Mouse (Mus musculus): ENCODE measurements around the gene Spata20.
A peak's percentile ranks its signal among the peaks of the same experiment; 100 is the strongest.

The Spata20 gene

GRCm38 (mm10) chr11:94451091-94451773, 34.7 kb downstream of the Spata20 start:
- DNase-seq (ENCODE audit: inconsistent ontology term): no peak

GRCm38 (mm10) chr11:94449886-94450285, 36.1 kb downstream of the Spata20 start:
- DNase-seq (ENCODE audit: inconsistent ontology term): no peak

DNA sequence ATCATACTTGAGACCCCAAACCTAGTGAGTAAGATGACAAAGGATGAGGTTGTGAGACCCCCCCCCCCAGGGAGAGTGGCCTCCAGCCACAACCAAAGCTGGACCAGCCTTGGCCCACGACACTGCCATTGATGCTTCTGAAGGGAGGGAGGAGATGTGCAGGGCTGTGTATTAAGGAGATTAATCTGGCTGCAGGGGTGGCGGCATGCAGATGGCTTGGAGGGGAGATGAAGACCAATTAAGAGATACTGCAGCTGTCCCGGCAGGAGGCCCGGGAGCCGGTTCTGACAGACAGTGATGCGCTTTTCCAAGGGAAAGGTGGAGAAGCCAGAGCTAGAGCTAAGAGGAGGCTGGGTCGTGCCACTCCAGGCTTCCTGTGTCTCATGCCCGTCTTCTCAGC, 36.7 kb downstream of the Spata20 start:
- no peak for DNase-seq (ENCODE audit: inconsistent ontology term)

DNA sequence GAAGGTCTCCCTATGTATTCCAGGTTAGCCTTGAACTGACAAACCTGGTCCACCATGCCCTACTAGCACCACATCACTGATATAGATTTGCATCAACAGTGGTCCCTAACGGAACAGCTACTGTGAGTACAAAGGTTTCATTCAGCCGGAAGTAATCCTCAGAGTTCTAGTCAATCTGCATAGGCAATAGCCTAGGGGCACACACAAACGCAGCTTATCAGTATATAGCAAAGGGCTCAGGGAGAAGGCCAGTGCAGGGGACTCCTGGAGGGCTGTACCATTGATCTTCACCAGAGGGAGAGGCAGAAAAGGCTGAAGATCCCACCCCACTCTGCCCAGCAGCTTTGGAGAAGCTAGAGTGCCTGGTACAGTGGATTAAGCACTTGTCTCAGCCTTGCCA, 39.0 kb downstream of the Spata20 start:
- DNase-seq (ENCODE audit: inconsistent ontology term): no peak

GRCm38 (mm10) chr11:94445300-94445699, 40.7 kb downstream of the Spata20 start:
- DNase-seq (ENCODE audit: inconsistent ontology term): no peak

GRCm38 (mm10) chr11:94444829-94445228, 41.1 kb downstream of the Spata20 start:
- DNase-seq (ENCODE audit: inconsistent ontology term): no peak

GRCm38 (mm10) chr11:94441752-94442151, 44.2 kb downstream of the Spata20 start:
- DNase-seq (ENCODE audit: inconsistent ontology term): no peak

- no peak for DNase-seq (ENCODE audit: inconsistent ontology term)
These were observed 44.9 kb downstream of the Spata20 start for GRCm38 (mm10) chr11:94441122-94441521.

DNA sequence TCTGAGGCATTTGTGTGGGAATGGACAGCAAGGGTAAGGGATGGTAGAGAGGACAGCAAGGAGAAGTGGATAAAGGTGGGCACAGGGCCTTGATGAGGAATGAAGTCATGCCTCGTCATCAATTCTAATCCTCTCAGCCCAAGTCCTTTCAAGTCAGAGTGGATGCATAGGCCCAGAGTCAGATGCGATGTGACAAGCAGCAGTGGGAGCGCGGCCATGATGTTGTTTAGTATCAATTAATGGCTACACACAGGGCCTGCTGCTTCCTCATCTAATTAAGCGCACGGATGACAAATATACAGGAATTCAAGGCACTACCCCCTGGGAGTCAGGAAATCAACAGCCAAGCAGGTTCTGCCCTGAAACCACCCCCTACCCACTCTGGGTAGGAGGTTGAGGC, 45.6 kb downstream of the Spata20 start:
- peak; percentile 56 for DNase-seq (ENCODE audit: inconsistent ontology term)

DNA sequence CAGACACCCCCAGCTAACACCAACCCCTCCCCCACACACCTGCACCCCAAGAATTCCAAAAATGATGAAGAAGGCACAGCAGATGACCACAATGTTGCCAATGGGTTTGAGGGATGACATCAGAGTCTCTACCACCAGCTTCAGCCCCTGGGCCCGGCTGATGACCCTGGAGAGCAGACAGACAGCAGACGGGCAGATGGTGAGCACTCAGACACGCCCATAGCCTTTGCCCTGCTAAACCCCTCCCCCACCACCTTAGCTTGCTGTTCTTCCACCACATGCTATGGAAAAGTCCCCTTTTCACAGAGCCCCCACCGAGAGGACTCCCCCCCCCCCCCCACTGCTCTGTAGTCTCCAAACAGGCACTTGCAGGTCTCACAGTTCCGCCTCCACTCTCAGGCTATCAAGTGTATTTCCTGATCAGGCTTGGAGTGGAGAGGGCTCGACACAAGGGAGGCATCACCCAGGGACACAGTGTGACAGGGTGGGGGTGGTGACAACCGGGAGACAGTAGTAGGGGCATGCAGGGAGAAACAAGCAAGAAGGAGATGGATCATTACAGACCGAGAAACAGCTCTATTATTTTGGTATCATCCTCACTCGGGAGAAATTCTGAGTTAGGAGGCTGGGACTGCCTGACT, 56.8 kb downstream of the Spata20 start:
- DNase-seq (ENCODE audit: inconsistent ontology term): peak; percentile 36

Data from Muller cell, postnatal 12 days (primary cell).